Mouse (Mus musculus) heart, adult 11 months (tissue): ENCODE measurements at regions not wholly inside any gene's neighbourhood (a gene's known extent, or its start where the extent isn't known, plus 50 kb on each side); places are given as distances from the start of the nearest gene placed in this dataset.
A peak's percentile ranks its signal among the peaks of the same experiment; 100 is the strongest.

ENCODE experiments used
- DNase-seq: peaks from one replicate; pipeline ENCODE4 v3.0.0; 2022

DNA sequence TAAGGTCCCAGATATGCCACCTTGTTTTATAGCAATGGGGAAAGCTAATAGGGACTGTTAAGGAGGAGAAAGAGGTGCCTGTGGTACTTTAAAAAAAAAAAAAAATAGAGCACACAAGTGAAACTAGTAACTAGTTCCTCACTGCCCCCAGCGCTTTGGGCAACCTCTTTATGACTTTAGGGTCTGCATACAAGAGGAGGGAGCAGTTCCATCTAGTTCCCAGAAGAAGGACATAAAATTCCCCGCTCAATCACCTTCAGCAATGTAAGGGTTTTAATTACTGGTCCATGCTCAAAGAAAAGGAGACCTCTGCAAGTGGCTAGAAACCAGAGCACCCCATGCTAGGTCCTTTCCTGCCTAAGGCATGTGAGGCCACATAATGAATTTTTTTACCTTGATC lies 95.8 kb upstream of the Tsc22d2 start:
- DNase-seq = peak; percentile 30

DNA sequence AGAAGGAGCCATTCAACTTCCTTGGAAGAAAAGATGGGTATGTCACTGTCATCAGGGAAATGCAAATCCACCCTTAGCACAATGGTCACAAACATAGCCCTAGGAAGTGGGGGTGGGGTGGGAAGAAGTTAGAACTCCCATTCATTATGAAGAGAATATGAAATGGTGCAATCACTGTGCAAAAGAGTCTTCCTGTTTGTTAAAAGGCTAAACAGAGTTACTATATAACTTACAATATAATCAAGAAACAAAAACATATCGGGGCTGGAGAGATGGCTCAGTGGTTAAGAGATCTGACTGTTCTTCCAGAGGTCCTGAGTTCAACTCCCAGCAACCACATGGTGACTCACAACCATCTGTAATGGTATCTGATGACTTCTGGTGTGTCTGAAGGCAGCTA lies 95.1 kb upstream of the Tsc22d2 start:
- peak; percentile 30 for DNase-seq

DNA sequence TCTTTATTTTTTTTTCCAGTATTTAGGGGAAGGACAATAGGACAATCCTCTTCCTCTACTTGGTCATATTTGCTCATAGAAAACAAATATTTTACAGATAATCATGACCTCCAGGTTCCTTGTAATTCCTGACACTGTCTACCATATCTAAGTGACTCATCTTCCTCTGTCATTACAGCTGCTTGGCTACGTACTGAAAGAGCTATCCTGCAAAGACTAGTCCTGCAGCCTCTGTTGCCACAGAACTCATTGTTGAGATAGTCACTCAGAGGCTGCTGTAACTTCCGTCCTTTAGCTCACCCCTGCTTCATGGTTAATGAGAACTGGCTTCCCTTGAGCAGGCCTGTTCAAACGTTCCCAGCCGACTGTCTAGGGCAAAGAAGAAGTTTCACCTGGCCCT lies 93.7 kb upstream of the Tsc22d2 start:
- peak; percentile 41 for DNase-seq

DNA sequence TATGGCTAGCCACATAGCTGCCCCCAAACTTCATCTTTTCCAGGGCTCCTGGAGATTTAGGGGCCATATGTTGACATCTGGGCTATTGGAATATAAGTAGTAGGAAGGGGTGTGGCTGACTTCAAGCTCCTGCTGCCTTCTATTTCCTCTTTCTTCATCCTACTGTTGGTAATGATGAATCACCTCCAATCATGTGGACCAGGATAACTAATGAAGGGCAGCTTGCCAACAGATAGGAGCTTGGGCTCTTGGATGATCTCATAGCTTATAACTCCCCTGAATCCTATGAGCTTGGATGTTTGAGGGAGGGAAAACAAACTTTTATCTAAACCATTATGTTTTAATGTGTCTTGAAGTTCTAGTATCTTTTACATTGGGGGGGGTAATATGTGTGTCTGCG lies 92.2 kb upstream of the Tsc22d2 start:
- DNase-seq = peak; percentile 71

DNA sequence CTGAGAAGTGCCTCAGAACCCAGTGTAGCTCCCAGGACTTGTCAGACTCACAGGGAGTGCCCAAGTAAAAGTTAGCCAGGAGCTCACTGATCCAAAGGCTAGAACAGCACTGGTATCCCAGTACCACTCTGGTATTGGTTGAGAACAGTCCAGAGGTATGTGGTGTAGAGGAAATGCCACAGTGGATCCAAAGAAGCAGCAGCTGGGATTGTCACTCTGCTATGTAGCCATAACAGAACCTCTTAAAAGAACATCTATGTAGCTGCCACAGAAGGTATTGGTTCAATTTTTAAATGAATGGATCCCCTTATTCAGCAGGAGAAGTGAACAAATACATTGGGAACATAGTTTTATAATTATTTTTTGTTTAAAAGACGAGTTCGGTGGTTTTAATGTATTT lies 86.8 kb upstream of the Tsc22d2 start:
- DNase-seq = no peak

DNA sequence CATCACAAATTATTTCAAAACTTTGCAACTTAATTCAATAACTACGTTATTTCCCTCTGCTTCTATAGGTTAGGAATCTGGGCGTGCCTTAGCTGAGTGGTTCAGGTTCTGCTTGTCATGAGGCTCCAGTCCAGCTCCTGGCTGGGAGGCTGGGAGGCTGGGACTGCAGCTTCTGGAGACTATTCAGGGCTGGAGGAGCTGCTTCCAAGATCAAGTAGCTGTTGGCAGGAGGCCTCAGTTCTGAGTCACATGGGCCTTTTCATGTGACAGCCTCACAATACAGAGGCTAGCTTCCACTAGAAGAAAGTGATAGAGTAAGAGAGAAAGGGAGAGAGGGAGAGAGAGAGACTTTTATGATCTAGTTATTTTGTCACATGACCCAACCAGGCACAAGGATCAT lies 84.3 kb upstream of the Tsc22d2 start:
- DNase-seq = peak; percentile 97

DNA sequence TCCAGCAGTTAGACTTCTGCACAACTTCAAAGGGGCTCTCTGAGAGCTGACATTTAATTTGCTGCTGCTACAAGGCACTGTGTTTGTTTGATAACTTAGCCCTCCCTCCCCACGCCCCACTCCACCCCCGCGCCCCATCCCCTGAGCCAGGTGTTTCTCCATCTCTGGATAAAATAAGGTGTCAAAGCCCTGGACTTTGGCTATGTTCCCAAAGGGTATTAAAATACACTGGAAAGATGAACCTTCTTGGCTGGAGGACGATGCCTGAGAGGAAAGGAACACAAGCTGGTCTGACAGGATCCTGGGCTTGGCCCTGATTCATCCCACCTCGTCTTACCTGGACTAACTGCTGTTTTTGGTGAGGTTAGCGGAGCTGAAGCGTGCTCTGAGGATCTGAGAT lies 80.5 kb upstream of the Tsc22d2 start:
- DNase-seq = no peak

DNA sequence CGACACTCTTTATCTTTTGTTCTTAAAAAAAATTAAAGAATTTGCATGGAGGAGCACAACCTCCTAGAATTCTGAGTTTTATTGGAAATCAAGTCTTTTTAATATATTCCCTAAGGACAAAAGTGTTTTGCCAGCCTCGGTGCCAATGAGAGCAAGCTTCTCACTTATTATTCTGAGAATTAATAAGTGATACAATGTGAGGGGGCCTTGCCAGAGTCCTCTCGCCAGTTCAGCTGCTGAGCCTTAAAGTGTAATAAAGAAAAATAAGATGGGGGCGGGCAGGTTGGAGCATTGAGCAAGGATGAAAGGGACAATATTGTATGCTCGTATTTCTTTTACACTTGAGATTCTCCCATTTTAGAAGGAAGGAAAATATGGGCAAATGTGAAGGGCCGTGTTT lies 79.2 kb upstream of the Tsc22d2 start:
- DNase-seq = peak; percentile 36

DNA sequence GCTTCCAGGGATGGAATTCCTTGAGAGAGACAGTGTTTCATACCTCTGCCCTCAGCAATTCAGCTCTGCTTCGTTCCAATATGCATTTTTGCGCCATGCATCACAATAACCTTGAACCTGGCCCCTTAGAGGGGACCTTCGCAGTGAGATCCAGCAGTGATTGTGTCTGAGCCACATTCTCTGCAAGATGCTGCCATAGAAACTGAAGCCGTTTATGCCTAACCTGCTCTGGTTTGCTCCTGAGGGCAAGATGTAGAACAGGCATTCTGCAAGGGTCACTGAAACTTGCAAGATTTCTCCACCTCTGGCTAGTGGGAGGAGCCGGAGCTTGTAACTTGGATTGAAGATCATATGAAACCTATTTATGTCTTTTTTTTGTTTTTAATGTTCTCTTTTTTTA lies 78.4 kb upstream of the Tsc22d2 start:
- peak; percentile 14 for DNase-seq

DNA sequence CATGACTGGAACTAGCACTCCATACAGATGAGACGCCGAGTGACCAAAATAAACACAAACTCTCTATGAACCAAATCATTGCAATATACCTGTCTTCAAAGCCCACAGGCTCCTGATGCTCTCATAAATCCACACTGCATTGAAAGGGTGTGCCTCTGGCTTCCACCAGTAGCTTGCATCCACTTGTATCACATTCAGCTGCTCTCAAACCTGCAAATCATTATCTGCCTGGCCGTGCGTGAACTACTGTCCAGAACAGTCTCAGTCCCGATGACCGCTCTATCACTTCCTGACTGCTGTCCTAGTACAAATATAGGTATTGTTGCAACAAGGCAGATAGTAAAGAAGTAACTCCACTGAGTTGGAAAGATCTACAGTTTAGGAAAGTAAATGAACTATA lies 77.9 kb upstream of the Tsc22d2 start:
- no peak for DNase-seq

DNA sequence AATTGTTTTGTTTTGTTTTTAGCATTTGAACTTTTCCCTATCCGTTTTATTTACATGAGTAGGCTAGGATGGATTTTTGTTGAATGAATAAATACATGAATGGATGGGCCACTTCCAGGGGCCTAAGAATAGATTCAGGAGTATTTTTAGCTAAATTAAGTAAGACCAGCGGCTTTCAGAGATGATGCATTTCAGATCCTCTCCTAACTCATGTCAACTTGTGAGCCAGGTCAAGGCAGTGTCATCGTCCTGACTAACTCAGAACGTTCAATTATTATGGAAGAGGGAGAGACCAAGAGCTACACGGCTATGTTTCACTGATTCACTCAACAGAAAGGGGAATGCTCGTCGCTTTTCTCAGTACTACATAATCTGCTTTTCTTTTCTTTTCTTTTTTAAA lies 75.5 kb upstream of the Tsc22d2 start:
- no peak for DNase-seq

DNA sequence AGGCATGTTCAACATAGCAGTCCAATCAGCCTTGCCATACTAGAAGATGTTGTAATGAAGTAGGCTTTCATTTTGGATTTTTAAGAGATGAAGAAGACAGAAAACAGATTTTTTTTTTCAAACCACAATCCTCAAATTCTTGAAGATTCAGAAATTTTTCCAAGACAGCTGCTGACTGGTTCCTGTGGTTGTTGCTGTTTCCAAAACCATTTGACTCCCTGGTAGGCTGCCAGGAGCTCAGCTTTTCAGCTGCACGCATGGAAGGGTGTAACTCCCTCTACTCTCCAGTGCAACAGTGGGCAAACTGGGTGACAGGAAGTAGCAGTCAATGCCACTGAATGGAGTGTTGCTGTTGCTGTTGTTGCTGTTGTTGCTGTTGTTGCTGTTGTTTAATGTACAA lies 72.4 kb upstream of the Tsc22d2 start:
- no peak for DNase-seq

DNA sequence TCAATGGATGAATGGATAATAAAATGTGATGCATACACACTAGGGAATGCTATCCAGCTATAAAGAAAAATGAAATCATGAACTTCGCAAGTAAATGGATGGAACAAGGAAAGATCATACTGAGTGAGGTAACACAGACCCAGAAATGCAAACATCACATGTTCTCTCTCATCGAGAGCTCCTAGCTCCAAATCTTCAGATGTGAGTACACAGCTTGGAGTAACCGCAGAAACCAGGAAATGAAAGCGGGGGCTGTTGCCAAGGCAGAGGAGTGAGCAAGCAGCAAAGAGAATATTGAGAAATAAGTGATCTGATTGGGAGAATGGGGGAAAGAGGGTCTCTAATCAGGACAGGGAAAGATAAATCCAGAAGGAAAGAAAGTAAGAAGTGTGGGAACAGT lies 52.0 kb upstream of the Tsc22d2 start:
- peak; percentile 89 for DNase-seq

DNA sequence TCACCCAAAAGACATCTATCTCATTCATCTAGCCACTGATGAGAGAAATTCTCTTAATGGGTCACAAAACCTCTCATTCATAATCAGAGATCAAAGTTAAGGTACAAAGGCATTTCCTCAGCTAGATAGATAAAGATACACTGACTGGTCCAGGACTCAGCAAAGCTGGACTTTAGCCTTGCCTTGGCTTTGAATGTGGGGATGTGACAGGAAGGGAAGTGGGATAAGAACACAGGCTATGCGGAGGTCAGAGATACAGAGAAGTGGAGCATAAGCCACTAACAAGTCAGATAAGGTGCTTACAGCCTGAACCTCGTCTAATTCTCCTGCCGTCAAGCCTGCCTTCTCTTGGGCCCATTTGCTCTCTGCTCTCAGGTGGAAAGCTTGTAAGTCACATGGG lies 50.0 kb upstream of the Tsc22d2 start:
- DNase-seq = no peak
